ENCODE assay signal across 31 mouse cellular contexts in genomic region chr12:111242346-111242745, GRCm38 (mm10). TPM values are rescaled to one million over a fixed set of nuclear protein-coding genes. Genes with fewer than 3 reads are reported as not detected.
"Had no signal": no experiment of that assay in that cellular context is flagged by ENCODE, and none has a peak within 500 bp of the region (broad histone marks: within the 10 kb centered on the region; RNA-seq: fewer than 3 reads in every experiment).

No protein-coding gene starts in this region.

- H3K4me1 ChIP-seq: embryonic facial prominence, embryonic 12.5 days; forebrain, embryonic 12.5 days had no signal

- H3K27me3 ChIP-seq: embryonic facial prominence, embryonic 12.5 days; embryonic facial prominence, embryonic 13.5 days; embryonic facial prominence, embryonic 15.5 days; forebrain, embryonic 12.5 days; forebrain, embryonic 13.5 days; forebrain, embryonic 15.5 days; heart, embryonic 12.5 days; heart, embryonic 13.5 days had no signal

- H3K27ac ChIP-seq: embryonic facial prominence, embryonic 10.5 days; embryonic facial prominence, embryonic 12.5 days; embryonic facial prominence, embryonic 13.5 days; embryonic facial prominence, embryonic 15.5 days; forebrain, embryonic 10.5 days; forebrain, embryonic 12.5 days; forebrain, embryonic 13.5 days; forebrain, embryonic 15.5 days; gastrocnemius, adult 2 months; heart, adult 2 months; heart, embryonic 10.5 days; heart, embryonic 13.5 days had no signal

- ATAC-seq: forebrain, embryonic 13.5 days; forebrain, embryonic 14.5 days; forebrain, embryonic 15.5 days; forebrain, embryonic 16.5 days; forebrain, postnatal 0 days had no signal

- H3K4me3 ChIP-seq: embryonic facial prominence, embryonic 10.5 days; embryonic facial prominence, embryonic 12.5 days; embryonic facial prominence, embryonic 13.5 days; embryonic facial prominence, embryonic 15.5 days; erythroblast, embryonic 14.5 days; forebrain, embryonic 10.5 days; forebrain, embryonic 12.5 days; forebrain, embryonic 13.5 days; forebrain, embryonic 15.5 days; gastrocnemius, adult 2 months; heart, adult 2 months; heart, embryonic 10.5 days; heart, embryonic 12.5 days; heart, embryonic 13.5 days had no signal

- DNase-seq: embryo, embryonic 11 days; forebrain, postnatal 0 days; gastrocnemius, adult 2 months; gastrocnemius, postnatal 10 days; gastrocnemius, postnatal 14 days; gastrocnemius, postnatal 25 days; gastrocnemius, postnatal 36 days; heart, adult 11 months; heart, adult 18-20 months; heart, adult 2 months had no signal

RNA-seq across cellular contexts. Expression of gene Amn, which starts 28.5 kb away (rescaled TPM):
- polyA plus RNA-seq: forebrain, embryonic 11.5 days; heart, adult 2 months had no signal

RNA-seq across cellular contexts. Expression of gene 4930595D18Rik, which starts 58.1 kb away (rescaled TPM):
- polyA plus RNA-seq: cortical plate, adult 2 months; embryonic facial prominence, embryonic 10.5 days; embryonic facial prominence, embryonic 11.5 days; embryonic facial prominence, embryonic 12.5 days; embryonic facial prominence, embryonic 13.5 days; embryonic facial prominence, embryonic 14.5 days; embryonic facial prominence, embryonic 15.5 days; erythroblast, embryonic 14.5 days; forebrain, embryonic 10.5 days; forebrain, embryonic 11.5 days; forebrain, embryonic 12.5 days; forebrain, embryonic 14.5 days; forebrain, embryonic 15.5 days; forebrain, embryonic 16.5 days; forebrain, postnatal 0 days; frontal cortex, adult 2 months; gonadal fat pad, adult 2 months; heart, adult 2 months; heart, embryonic 10.5 days; heart, embryonic 11.5 days; heart, embryonic 12.5 days; heart, embryonic 13.5 days had no signal
